Mouse (Mus musculus) gastrocnemius, postnatal 4 days (tissue): ENCODE measurements around the gene C4bp. TPM values are rescaled to one million over a fixed set of nuclear protein-coding genes. Genes with fewer than 3 reads are reported as not detected.
"Not testable (repeated sequence)": the region's sequence is repeated elsewhere in the genome, so short reads cannot be mapped to it uniquely, and the experiment has no call there.

Experiments
- DNase-seq, 2 experiments: peaks; one replicate each; pipeline ENCODE4 v3.0.0; 2021 to 2022; ENCODE audit warnings: low spot score in 2 of 2, mixed read lengths in 2 of 2
- long read RNA-seq, 2 experiments: library from polyadenylated mRNA; stranded (forward); transcript quantifications; one replicate each; pipeline ENCODE4 v2.0.0; 2021
- total RNA-seq, 2 experiments: library from RNA; stranded (reverse); gene quantifications; 2 replicates each; pipeline ENCODE4 v1.2.3; 2021

Gene C4bp
- under 1 TPM in 1 of 2 experiments, not detected in 1; 0.41 TPM for total RNA-seq
- long read RNA-seq, experiment 1, result 0 reads
- long read RNA-seq, experiment 2, result 0 reads

DNA sequence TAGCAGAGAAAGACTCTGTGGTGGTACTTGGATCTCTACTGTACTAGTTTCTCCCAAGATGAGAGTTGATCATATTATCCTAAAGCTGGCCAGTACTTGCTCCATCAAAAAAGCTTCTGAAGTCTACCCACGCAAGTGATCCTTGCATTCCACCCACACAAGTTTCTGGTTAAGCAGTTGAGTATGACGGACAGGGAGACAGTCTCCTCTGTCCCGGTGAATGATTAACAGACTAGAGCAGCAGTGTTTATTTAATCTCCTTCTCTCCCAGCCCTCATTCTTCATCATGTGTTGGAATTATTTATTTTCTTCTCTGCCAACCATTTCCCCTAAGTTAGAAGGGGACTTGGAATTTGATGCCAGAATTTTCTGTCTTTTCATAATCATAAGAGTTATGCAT lies at the start of gene C4bp:
Gene C4bp (minus strand): TSS at position 179 of the 400 bp plus-strand sequence.
- DNase-seq, result no peak

DNA sequence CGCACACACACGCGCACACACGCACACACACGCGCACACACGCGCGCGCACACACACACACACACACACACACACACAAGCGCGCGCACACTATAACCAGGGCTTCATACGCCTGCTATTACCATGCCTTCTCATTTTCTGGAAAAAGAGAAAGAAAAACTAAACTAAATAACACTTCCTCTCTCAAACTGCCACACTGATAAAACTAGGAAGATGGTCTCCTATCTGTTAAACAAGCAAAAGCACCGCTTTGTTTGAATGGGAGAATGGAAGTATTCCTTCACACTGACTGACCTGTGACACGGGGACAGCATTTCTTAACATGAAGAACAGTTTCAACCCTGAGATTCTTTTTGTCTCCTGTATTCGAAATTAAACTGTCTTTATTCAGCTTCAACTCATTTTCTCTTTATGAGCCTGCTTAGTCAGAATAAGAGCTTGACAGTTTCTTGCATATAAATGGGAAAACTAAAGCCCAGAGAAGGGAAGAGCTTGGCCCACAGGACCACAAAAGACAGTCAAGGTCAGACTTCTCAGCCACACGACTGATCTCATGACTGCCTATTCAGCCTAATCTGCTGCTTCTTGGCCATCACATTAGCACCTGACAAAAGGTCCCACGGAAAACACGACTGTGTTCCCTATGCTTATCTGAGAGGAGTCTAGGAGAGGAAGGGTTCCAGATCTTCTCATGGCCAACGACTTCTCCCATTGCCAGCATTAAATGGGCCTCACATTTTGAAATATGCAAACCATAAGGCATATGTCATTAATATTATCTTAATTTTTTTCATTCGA lies 49.0 kb upstream of the C4bp start:
- no peak for DNase-seq

DNA sequence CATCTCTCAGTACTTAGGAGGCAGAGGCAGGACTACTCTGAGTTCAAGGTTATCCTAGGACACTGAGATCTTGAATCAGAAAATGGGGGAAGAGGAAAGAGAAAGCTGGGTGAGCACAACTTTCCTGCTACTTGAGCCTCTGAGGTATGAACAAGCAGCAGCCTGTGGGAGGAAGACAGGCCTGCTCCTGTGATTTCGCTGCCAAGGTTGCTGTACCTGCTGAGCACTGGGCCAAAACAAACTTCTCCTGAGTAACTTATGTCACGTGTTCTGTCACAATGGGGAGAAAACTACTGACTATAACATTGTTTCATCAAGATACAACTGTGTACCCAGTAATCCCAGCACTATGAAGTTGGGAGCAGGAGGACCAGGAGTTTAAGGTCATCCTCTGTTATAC lies 42.2 kb upstream of the C4bp start:
- DNase-seq, result no peak

DNA sequence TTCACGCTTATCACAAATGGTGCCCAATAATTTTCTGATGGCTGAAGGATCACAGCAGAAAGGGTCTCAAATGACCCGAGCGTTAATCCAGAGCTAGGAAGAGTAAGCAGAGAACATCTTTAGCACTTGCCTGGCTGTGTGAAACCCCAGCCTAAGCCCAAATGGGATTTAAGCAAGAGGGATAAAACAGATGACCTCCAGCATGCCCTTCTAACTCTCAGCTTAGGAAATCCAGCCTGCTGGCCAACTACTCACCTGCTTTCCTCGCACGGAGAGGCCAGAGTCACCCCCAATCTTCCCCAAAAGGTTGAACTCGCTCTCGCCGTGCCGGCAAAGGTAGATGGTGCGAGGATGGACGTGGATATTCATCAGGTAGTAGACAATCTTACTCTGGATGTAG lies 40.5 kb upstream of the C4bp start:
- no peak for DNase-seq

DNA sequence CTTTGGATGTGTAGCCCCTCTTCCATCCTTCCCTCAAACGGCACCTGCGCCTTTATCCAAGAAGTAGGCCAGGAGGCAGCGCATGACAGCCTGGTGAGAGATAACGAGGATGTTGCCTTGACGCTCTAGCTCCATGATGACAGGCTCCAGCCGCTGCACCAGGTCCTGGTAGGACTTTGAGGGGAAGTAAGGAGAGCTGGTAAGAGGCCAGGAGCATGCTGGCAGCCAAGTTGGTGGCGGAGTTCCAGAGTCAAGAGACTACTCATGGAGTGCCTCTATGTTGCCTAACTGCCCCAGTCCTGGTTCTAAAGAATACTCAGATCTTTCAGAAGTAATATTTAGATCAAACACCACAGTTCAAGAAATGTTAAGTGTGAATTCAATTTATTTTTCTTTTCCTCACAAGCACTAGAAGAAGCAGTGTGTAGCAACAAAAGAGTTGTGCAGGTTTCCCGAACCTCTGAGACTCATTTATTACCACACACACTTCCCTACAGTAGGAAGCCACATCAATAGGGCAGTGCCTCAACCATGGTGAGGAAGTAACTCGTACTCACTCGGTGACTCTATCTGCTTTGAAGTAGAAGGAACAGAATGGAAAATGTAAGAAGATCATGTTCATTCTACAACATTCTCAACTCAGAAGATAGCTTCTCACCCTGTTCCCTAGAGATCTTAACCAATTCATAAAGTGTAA lies 38.7 kb upstream of the C4bp start:
- DNase-seq, result no peak

DNA sequence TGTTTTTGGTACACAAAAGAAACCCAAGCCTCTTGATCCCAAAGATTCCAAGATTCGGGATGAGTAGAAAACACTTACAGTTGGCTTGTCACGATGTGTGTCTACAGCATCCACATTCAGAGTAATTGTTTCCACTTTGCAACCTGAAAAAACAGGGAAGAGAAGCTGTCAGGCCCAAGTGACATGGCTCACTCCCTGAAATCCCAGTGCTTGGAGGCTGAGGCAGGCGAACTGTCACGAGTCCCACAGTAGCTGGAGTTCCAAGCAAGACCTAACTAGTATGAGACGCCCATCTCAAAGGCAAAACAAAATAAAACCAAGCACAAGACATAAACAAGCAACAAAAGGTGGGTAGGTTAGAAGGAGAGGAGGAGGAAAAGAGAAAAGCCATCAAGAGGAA lies 37.2 kb upstream of the C4bp start:
- no peak for DNase-seq

DNA sequence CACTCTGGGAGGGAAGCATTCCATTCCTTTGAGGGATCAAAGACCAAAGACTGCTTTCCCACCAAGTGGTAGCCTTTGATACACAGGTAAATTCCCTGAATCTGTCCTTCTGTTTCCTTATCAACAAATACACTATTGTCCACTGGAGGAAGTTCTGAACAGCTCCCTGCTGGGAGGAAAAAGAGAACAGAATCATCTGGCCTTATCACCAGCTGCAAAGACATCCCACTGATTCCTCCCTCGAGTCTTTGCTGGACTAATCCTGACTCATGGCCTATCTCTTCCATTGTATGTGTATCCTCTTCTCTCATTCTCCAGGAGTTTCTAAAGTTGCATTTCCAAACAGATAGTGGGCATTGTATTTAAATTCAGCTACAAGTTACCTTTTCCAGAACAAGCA lies 22.5 kb upstream of the C4bp start:
- no peak for DNase-seq

DNA sequence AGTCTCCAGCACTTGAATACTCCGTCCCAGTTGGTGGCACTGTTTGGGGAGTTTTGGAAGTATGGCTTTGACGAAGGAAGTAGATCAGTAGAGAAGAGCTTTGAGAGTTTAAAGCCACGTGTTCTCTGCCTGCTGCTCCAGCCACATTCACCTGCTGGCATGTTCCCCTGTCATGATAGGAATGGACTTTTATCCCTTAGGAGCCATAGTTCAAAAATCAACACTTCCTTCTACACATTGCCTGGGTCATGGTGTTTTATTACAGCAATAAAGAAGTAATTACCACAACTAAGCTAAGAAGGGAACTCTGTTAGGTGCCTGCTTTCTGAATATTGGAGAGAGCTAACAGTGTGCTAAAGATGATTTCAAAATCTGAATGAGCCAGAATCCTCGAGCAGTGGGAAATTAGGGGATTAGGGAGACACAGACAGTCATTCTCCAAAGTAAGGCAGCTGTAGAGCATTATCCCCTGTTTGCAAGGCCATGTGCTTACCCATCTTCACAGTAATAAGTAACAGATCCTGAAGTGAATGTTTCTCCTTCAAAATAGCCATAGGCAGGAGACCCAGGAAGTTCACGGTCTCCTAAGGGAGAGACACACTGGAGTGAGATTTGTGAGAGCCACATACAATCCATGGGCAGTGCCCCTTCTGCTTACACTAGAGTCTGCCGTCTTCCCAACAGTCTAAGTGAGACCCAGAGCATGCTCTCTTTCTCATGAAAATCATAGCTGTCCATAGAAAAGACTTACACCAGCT lies 20.4 kb upstream of the C4bp start:
- no peak for DNase-seq

DNA sequence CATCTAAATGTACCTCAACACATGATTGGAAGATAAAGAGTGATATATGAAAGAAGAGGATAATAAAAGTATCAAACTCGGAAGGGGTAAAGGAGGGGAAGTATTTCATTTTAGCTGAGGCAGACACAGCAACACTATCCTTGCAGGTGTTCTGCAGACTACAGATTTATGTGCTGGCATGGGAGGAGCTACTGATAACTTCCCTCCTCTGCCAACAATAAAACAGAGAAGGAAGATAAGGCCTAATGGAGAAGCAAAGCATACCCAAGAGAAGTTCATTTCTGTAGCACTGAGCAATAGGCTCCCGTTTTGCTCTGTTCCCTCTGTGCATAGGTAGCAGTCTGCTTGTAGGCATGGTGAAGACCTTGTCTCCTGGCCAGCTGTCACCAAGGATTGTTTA lies 19.6 kb upstream of the C4bp start:
- DNase-seq, result no peak

DNA sequence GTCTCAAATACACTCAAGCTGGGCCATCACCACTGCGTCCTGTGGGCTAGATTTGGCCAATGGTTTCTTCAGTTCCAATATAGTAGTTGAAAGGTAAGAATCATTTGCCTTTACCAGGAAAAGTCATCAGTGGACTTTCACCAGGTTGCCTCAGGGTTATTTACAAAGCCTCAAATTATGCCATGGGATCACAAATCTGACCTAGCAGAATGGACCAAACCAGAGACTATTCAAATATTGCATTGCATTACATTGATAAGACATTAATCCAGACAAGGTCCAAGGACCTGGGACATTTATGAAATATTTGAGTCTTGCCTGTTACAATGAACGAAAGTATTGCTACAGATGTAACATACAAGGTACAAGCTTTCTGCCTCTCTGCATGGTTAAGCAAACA lies 17.1 kb upstream of the C4bp start:
- DNase-seq, result no peak

DNA sequence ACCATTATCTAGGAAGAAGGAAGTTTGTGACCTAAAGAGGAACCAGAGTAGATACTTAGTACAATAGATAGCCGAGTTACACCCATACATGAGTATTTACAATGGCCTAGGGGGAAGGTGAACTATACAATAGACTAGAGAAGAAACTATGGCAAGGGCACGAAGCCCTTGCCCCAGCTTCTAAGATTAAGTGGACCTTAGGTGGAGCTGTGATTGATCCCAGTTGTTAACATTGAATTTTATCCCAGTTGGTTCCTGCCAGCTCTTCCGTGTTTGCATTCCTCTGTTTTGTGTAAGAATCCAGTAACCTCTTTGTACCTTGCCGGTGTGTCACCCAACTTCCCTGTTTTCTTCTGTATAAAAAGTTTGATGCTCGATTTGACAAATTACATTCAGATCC lies 2.1 kb upstream of the C4bp start:
- not testable (repeated sequence) for DNase-seq

DNA sequence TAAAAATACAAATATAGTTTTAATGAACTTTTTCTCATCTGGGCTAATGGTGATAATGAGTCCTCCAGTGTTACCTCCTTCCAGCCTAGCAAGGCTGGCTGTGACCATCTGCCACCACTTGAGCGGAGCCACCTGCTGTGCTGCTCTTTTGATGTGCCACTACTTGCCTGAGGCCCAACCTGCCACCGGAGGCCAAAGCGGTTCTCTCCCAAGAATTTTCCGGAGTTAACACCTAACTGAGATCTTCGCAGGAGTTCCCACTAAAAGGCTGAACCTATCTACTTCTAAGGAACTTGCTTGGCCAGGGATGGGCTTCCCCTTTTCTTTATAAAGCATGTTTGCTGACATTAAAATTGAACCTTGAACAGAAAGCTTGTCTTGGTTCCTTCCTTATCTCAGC lies 1.8 kb downstream of the C4bp start:
- DNase-seq, result not testable (repeated sequence)

DNA sequence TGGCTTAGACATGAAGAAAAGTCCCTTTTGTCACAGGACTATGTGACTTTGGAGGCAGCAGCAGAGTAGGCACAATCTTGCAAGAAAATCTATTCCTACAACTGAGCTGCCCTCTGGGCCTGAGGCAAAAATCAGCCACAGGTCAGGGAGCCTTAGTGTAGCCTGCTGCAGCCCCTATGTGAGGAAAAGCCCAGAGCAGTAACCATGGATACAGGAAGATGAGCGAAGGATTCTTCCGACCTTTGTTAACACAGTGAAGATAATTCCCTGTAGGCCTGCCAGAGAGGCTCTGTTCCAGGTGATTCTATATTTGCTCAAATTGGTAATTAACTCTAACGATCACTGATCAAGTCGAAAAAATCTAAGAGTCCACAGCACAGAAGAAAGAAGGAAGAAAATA lies 17.3 kb downstream of the C4bp start:
- DNase-seq, result no peak

DNA sequence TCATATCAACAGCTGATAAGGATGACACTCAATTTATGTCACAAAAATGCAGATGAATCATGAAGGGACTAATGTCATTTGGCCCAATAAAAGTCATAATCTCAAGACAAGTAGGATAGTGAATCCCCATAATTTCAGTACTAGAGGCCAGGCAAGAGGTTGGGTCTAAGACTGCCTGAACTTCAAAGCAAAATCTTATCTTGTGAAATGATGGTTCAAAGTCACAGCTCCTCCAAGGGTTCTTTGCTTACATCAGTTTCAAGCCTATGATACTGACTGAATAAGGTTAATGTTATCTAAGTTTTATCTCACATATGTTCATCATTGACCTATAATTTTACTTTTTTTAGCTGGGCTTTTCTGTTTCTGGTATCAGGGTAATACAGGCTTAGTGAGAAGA lies 20.5 kb downstream of the C4bp start:
- no peak for DNase-seq

DNA sequence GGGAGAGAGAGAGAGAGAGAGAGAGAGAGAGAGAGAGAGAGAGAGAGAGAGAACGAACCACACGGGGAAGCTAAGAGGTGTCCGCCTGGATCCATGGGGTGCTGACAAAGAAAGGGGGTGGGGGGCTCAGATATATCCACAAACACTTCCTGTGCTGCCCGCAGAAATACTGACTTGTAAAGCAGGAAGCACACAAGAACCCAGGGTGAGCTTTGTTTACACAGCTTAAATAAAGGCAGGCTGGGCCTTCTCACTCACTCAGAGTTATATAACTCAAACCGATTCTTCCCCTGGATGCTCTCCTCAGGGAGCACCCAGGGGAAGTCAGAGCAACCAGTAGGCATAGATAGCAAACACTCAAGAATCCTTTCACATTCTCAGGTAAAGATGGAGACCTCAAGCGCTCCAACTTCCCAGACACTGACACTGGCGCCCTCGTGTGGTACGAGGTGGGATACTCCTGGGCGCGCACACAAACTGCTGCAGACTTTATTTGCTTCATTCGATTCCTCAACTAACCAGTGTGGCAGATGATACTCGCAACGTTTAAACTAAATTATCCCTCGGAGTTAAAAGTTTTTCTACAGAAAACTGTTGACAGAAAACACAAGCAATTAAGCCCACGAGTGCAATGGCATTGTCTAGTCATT lies 27.5 kb downstream of the C4bp start:
- peak; percentile 63 to 74 for DNase-seq

DNA sequence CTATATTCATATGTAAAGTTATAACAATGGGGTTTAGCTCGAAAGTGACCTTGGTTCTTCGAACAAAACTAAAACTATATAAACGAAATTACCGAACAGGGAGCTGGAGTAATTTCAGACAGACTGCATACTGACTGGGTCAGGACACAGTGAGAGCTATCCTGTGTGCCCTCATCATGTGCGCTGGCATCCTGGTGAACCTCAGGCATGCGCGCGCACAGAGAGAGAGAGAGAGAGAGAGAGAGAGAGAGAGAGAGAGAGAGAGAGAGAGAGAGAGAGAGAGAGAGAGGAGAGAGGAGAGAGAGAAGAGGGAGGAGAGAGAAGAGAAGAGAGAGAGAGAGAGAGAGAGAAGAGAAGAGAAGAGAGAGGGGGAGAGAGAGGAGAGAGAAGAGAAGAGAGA lies 28.1 kb downstream of the C4bp start:
- no peak for DNase-seq

DNA sequence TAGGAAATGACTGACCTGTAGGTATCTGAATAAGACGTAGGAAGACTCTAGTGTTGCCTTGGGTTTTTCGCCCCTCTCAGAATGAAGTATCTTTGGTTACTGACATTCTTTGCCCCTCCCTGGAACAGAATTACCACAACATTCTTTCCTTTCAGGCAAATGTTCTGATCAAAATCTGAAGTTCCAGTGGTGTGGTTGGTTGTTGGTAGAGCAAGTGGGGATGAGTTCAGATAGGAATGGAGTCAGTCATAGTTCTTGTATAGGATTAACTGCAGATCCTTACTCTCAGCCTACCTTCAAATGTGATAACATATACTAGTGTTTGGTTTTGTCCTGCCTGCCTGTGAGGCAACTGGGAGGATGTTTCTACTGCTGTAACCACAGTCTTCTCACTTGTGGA lies 31.9 kb downstream of the C4bp start, which contains the start of gene Zp3r:
Gene Zp3r (minus strand): TSS at position 101 of the 400 bp plus-strand sequence.
- DNase-seq, result no peak

DNA sequence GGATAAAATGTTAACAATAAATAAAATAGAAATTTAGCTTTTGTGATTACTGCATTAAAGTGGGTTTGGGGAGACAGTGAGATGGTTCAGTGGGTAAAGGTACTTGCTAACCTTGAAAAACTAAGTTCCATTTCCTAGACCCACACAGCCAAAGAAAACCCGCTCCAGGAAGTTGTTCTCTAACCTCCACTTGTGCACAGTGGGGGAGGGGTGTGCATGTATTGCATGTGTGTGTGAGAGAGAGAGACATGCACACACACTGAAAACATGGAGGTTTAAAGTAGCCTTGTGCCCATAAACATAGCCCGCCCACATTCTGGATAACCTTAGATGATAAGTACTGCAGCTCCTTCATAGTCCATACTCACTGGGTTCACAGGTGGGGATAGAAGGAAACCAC lies 65.1 kb downstream of the C4bp start:
- DNase-seq, result no peak

DNA sequence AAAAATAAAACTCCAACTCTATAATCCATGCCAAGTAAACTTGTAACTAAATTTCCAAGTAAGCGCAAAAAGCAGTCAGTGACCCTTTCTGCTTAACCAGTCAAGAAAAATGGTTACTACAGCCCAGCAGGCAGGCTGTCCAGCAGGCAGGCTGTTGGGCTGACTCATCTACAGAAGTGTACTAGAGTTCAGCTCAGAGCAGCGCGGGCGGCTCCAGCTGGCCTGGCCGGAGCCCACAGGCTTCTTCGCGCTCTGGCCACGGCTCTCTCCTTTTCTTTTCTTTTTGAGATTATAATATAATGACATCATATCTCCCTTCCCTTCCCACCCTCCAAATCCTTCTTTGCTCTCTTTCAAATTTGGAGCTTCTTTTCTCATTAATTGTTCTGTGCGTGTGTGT lies 72.8 kb downstream of the C4bp start:
- peak in 1 of 2 experiments; percentile 34 for DNase-seq
